Mouse (Mus musculus): ENCODE measurements around the gene Intu. TPM values are rescaled to one million over a fixed set of nuclear protein-coding genes. Genes with fewer than 3 reads are reported as not detected.

The Intu gene
- polyA plus RNA-seq, 1 experiment from 2014 or later, result 1.0 TPM

GRCm38 (mm10) chr3:40655571-40655970 is 124.5 kb downstream of the Intu start:
- Histone ChIP-seq H3K27me3 (replicated peaks; ENCODE audit: control insufficient read depth, insufficient read depth, low read length) (no peaks in the 10 kb centered on the region), H3K27ac (ENCODE audit: low read depth, low read length) (no peak overlapping the region), H3K4me2 (replicated peaks; ENCODE audit: low read depth) (no peak overlapping the region), H3K4me1 (replicated peaks; ENCODE audit: control insufficient read depth, insufficient read depth, low read length) (no peaks in the 10 kb centered on the region), H3K9ac (ENCODE audit: low read depth, low read length) (no peak overlapping the region), H3K4me3 (ENCODE audit: low read depth, low read length) (no peak overlapping the region), H3K36me3 (ENCODE audit: control insufficient read depth, insufficient read depth) (peaks cover 6% of the 10 kb centered on the region; the same call in 1 of the 2 replicates), H3K9me3 (ENCODE audit: control insufficient read depth) (no peaks in the 10 kb centered on the region)
- TF ChIP-seq CTCF (IDR thresholded peaks at IDR 0.05; ENCODE audit: low read depth), result no peak
- no peak for ATAC-seq
- 93% methylated on average over 11 of the region's 11 CpGs for WGBS

GRCm38 (mm10) chr3:40656339-40656738 is 125.3 kb downstream of the Intu start:
- Histone ChIP-seq H3K9ac (ENCODE audit: low read depth, low read length) (no peak overlapping the region), H3K36me3 (ENCODE audit: control insufficient read depth, insufficient read depth) (peaks cover 6% of the 10 kb centered on the region; the same call in 1 of the 2 replicates), H3K4me2 (replicated peaks; ENCODE audit: low read depth) (no peak overlapping the region), H3K4me3 (ENCODE audit: low read depth, low read length) (no peak overlapping the region), H3K4me1 (replicated peaks; ENCODE audit: control insufficient read depth, insufficient read depth, low read length) (no peaks in the 10 kb centered on the region), H3K27me3 (replicated peaks; ENCODE audit: control insufficient read depth, insufficient read depth, low read length) (no peaks in the 10 kb centered on the region), H3K9me3 (ENCODE audit: control insufficient read depth) (no peaks in the 10 kb centered on the region), H3K27ac (ENCODE audit: low read depth, low read length) (no peak overlapping the region)
- 91% methylated on average over 5 of the region's 5 CpGs for WGBS
- no peak for TF ChIP-seq CTCF (IDR thresholded peaks at IDR 0.05; ENCODE audit: low read depth)
- ATAC-seq, result no peak

GRCm38 (mm10) chr3:40660231-40660630 is 129.1 kb downstream of the Intu start:
- TF ChIP-seq CTCF (IDR thresholded peaks at IDR 0.05; ENCODE audit: low read depth), result no peak
- ATAC-seq, result no peak
- no peaks in the 10 kb centered on the region for H3K36me3 ChIP-seq (ENCODE audit: control insufficient read depth, insufficient read depth)
- 95% methylated on average over 2 of the region's 2 CpGs for WGBS
- no peak overlapping the region for H3K9ac ChIP-seq (ENCODE audit: low read depth, low read length)
- H3K27ac ChIP-seq (ENCODE audit: low read depth, low read length), result no peak overlapping the region
- no peak overlapping the region for H3K4me3 ChIP-seq (ENCODE audit: low read depth, low read length)
- H3K9me3 ChIP-seq (ENCODE audit: control insufficient read depth), result no peaks in the 10 kb centered on the region
- no peak overlapping the region for H3K4me2 ChIP-seq (replicated peaks; ENCODE audit: low read depth)
- H3K27me3 ChIP-seq (replicated peaks; ENCODE audit: control insufficient read depth, insufficient read depth, low read length), result no peaks in the 10 kb centered on the region
- no peaks in the 10 kb centered on the region for H3K4me1 ChIP-seq (replicated peaks; ENCODE audit: control insufficient read depth, insufficient read depth, low read length)

- no peak for TF ChIP-seq CTCF (IDR thresholded peaks at IDR 0.05; ENCODE audit: low read depth)
- Histone ChIP-seq H3K27ac (ENCODE audit: low read depth, low read length) (no peak overlapping the region), H3K36me3 (ENCODE audit: control insufficient read depth, insufficient read depth) (no peaks in the 10 kb centered on the region), H3K9ac (ENCODE audit: low read depth, low read length) (no peak overlapping the region), H3K4me3 (ENCODE audit: low read depth, low read length) (no peak overlapping the region), H3K4me1 (replicated peaks; ENCODE audit: control insufficient read depth, insufficient read depth, low read length) (no peaks in the 10 kb centered on the region), H3K4me2 (replicated peaks; ENCODE audit: low read depth) (no peak overlapping the region), H3K9me3 (ENCODE audit: control insufficient read depth) (no peaks in the 10 kb centered on the region), H3K27me3 (replicated peaks; ENCODE audit: control insufficient read depth, insufficient read depth, low read length) (no peaks in the 10 kb centered on the region)
- ATAC-seq, result no peak
- 94% methylated on average over 4 of the region's 4 CpGs for WGBS
Measured at GRCm38 (mm10) chr3:40666109-40666508, 135.0 kb downstream of the Intu start.

GRCm38 (mm10) chr3:40666861-40667719 is 136.0 kb downstream of the Intu start:
- H3K4me3 ChIP-seq (ENCODE audit: low read depth, low read length), result no peak overlapping the region
- H3K9ac ChIP-seq (ENCODE audit: low read depth, low read length), result no peak overlapping the region
- ATAC-seq, result no peak
- H3K9me3 ChIP-seq (ENCODE audit: control insufficient read depth), result no peaks in the 10 kb centered on the region
- H3K27me3 ChIP-seq (replicated peaks; ENCODE audit: control insufficient read depth, insufficient read depth, low read length), result no peaks in the 10 kb centered on the region
- H3K27ac ChIP-seq (ENCODE audit: low read depth, low read length), result no peak overlapping the region
- no peak overlapping the region for H3K4me2 ChIP-seq (replicated peaks; ENCODE audit: low read depth)
- no peak for TF ChIP-seq CTCF (IDR thresholded peaks at IDR 0.05; ENCODE audit: low read depth)
- H3K4me1 ChIP-seq (replicated peaks; ENCODE audit: control insufficient read depth, insufficient read depth, low read length), result no peaks in the 10 kb centered on the region
- WGBS, result 81% methylated on average over 8 of the region's 8 CpGs
- no peaks in the 10 kb centered on the region for H3K36me3 ChIP-seq (ENCODE audit: control insufficient read depth, insufficient read depth)

GRCm38 (mm10) chr3:40668889-40669288 is 137.8 kb downstream of the Intu start:
- Histone ChIP-seq H3K27ac (ENCODE audit: low read depth, low read length) (no peak overlapping the region), H3K4me2 (replicated peaks; ENCODE audit: low read depth) (no peak overlapping the region), H3K4me3 (ENCODE audit: low read depth, low read length) (no peak overlapping the region), H3K36me3 (ENCODE audit: control insufficient read depth, insufficient read depth) (no peaks in the 10 kb centered on the region), H3K4me1 (replicated peaks; ENCODE audit: control insufficient read depth, insufficient read depth, low read length) (no peaks in the 10 kb centered on the region), H3K27me3 (replicated peaks; ENCODE audit: control insufficient read depth, insufficient read depth, low read length) (no peaks in the 10 kb centered on the region), H3K9me3 (ENCODE audit: control insufficient read depth) (no peaks in the 10 kb centered on the region), H3K9ac (ENCODE audit: low read depth, low read length) (no peak overlapping the region)
- WGBS, result 56% methylated on average over 6 of the region's 6 CpGs
- ATAC-seq, result no peak
- TF ChIP-seq CTCF (IDR thresholded peaks at IDR 0.05; ENCODE audit: low read depth), result no peak

Data from intestine, postnatal 0 days (tissue).